Mouse (Mus musculus) cerebellum, adult 11-12 months (tissue): ENCODE data around the gene Cd300ld.
"Not testable (repeated sequence)": the region's sequence is repeated elsewhere in the genome, so short reads cannot be mapped to it uniquely, and the experiment has no call there.

ENCODE experiments used
- DNase-seq: peaks from one replicate; pipeline ENCODE4 v3.0.0; 2022

Gene Cd300ld

DNA sequence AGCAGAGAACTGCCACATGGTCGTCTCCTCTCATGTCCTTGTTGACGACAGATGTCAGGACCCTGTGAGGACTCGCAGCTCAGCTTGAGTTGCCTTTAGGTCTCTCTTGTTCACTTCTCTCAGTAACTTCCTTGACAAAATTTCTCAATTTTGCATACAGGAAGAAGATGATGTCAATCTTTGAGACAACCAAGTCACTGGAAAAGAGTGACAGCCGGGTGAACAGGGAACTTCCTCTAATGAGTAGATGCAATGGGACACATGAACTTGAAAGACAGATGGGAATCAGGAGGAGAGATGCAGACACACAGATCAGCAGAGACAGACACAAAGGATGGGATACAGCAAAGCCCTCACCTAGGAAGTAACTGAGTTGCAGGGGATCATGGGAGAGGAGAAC lies at the start of gene Cd300ld:
Gene Cd300ld (minus strand): TSS at position 130 of the 400 bp plus-strand sequence.
- DNase-seq = no peak

DNA sequence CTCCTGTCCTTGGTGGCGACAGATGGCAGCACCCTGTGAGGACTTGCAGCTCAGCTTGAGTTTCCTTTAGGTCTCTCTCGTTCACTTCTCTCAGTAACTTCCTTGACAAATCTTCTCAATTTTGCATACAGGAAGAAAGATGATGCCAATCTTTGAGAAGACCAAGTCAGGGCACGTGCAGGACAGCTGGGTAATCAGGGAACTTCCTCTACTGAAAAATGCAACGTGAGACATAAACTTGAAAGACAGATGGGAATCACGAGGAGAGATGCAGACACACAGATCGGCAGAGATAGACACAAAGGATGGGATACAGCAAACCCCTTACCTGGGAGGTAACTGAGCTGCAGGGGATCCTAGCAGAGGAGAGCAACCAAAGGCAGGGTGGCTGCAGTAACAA lies 47.9 kb upstream of the Cd300ld start, which contains the start of gene Cd300ld5:
Gene Cd300ld5 (minus strand): TSS at position 101 of the 400 bp plus-strand sequence.
- not testable (repeated sequence) for DNase-seq

DNA sequence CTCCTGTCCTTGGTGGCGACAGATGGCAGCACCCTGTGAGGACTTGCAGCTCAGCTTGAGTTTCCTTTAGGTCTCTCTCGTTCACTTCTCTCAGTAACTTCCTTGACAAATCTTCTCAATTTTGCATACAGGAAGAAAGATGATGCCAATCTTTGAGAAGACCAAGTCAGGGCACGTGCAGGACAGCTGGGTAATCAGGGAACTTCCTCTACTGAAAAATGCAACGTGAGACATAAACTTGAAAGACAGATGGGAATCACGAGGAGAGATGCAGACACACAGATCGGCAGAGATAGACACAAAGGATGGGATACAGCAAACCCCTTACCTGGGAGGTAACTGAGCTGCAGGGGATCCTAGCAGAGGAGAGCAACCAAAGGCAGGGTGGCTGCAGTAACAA lies 37.2 kb upstream of the Cd300ld start, which contains the start of gene Cd300ld4:
Gene Cd300ld4 (minus strand): TSS at position 101 of the 400 bp plus-strand sequence.
- not testable (repeated sequence) for DNase-seq

DNA sequence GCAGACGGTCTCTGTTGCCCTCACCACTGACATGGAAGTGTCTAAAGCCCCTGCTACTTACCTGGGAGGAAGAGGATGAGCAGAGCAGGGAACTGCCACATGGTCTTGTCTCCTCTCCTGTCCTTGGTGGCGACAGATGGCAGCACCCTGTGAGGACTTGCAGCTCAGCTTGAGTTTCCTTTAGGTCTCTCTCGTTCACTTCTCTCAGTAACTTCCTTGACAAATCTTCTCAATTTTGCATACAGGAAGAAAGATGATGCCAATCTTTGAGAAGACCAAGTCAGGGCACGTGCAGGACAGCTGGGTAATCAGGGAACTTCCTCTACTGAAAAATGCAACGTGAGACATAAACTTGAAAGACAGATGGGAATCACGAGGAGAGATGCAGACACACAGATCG lies 26.4 kb upstream of the Cd300ld start, which contains the start of gene Cd300ld2:
Gene Cd300ld2 (minus strand): TSS at position 101 of the 400 bp plus-strand sequence.
- not testable (repeated sequence) for DNase-seq

DNA sequence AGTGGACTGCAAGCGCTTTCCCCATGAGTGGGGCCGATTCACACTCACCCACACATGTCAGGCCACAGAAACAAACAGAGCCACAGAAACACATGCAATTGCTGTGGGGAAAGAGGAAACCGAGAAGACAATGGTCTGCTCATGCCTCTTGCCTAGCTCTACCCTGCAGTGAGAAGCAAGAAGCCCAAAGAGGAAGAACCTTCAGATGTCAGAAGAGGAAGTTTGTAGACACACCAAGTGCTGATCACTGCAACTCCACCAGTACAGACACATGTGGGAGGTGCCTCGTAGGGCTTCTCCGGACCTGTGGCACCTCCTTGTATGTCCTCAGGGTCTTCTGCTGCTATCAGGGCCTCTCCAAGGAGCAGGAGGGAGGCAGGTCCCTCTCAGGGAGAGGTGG lies 14.3 kb upstream of the Cd300ld start:
- no peak for DNase-seq

DNA sequence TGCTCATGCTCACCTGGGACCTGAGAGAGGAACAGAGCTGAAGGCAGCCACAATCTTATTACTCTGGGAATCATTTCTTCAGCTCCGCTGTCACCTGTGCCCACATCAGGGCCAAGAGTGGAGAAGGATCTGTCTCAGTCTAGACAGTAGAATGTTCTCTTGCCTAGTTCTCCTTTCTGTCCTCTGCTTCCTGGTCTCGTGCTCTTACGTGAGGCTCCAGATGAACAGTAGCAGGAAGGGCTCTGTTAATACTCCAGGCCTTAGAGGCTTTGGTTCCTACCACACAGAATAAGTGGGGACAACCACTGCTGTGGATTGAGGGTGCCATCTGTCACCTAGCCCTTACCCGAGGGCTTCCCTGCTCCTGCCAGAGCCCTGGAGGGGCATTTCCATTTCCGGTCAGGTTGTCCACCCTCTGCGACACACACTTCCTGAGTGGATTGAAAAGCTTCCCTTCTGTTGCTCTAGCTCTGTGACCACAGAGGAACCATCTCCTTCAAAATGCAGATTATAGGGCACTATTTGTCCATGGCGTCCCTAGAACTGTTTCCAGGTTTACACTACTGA lies 11.8 kb upstream of the Cd300ld start, which contains the start of gene Cd300c2:
Gene Cd300c2 (minus strand): TSS at position 407 of the 567 bp plus-strand sequence.
- peak; percentile 51 for DNase-seq

DNA sequence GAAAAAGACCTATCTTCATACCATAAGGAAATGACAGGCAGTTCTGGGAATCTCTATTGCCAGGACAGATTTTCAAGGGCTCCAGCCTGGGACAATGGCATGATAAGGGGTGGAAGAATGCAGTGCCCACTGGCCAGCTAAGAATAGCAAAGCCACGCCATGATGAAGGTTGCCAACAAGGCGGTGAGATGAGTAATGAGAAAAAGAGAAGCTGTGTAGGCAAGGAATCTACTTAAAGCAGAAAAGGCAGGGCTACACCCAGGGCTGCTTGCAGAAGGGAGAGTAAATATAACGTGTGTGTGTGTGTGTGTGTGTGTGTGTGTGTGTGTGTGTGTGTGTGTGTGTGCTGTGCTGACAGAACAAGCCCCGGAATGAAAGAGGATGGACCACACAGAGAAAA lies 7.9 kb downstream of the Cd300ld start:
- DNase-seq = no peak

DNA sequence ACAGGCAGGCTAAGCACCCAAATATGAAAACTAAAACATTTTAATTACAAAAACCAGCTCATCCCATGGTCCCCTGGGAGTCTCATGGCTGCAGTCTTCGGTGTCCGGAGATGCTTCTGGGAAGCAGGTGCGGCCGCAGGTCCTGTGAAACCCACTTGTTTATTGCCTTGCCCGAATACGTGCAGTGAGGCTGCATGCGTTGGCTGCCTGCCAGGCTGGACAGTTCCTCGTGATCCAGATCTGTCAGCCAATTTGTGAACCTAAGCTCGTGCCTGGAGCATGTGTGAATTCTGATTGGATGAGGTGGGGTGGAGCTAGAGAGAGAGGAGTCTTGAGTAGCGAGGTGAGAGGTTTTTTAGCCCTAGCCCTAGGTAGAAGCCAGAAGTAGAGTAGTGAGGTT lies 17.0 kb downstream of the Cd300ld start:
- no peak for DNase-seq

DNA sequence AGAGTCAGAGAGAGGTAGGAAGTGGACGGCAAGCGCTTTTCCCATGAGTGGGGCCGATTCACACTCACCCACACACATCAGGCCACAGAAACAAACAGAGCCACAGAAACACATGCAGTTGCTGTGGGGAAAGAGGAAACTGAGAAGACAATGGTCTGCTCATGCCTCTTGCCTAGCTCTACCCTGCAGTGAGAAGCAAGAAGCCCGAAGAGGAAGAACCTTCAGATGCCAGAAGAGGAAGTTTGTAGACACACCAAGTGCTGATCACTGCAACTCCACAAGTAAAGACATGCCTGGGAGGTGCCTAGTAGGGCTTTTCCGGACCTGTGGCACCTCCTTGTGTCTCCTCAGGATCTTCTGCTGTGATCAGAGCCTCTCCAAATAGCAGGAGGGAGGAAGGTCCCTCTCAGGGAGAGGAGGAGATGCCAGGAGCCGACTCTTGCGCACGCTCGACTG lies 20.9 kb downstream of the Cd300ld start, which contains the start of gene Cd300c:
Gene Cd300c (minus strand): TSS at position 406 of the 456 bp plus-strand sequence.
- no peak for DNase-seq

DNA sequence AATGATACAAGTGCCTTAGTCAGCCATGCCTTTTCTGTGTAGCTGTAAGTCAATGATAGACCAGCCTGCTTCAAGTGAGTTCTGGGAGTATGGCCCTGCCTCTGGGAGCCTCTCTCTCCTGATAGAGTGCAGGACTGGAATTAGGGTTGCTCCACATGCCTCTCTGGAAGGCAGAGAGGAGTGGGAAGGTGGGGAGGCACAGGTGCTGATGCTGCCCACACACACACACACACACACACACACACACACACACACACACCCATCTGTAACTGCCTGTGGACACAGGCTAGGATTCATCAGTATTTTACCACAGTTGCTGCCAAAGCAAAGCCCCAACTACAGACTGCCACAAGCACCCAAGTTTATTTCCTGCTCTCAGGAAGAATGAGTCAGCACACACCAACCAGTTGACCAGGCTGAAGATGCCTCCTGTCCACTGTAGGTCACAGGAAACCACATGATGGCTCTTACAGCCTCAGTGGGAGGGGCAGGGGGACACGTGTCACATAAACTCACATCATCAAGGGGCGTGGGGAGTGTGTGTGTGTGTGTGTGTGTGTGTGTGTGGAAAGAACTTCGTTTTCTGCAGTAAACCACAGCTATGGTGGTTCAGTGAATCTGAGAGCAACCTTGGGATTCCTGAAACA lies 24.4 kb downstream of the Cd300ld start:
- no peak for DNase-seq

DNA sequence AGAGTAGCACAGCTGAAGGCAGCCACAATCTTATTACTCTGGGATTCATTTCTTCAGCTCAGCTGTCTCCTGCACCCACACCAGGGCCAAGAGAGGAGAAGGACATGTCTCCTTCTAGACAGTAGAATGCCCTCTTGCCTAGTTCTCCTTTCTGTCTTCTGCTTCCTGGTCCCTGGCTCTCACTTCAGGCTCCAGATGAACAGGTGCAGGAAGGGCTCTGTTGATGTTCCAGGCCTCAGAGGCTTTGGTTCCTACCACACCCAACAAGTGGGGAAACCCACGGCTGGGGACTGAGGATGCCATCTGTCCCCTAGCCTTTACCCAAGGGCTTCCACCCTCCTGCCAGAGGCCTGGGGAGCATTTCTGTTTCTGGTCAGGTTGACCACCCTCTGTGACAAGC lies 29.4 kb downstream of the Cd300ld start:
- DNase-seq = peak; percentile 15

DNA sequence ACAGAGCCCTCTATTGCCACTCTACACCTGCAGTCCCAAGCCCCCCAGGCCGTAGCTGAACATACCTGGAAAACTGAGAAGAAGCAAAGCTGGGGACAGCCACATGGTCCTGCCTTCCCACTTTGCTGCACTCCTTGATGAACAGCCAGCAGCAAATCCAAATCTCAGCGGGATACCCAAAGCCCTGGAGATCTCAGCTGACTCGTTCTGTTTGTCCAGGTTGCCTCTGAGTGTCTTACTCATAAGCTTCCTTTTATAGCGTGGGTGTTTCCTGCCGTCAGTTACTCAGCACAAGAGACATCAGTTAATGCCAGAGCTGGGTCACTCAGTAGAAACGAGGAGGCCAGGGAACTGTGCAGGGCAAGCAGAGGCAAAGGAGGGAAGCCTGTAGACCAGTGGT lies 55.6 kb downstream of the Cd300ld start, which contains the start of gene Cd300lb:
Gene Cd300lb (minus strand): TSS at position 243 of the 400 bp plus-strand sequence.
- peak; percentile 29 for DNase-seq

DNA sequence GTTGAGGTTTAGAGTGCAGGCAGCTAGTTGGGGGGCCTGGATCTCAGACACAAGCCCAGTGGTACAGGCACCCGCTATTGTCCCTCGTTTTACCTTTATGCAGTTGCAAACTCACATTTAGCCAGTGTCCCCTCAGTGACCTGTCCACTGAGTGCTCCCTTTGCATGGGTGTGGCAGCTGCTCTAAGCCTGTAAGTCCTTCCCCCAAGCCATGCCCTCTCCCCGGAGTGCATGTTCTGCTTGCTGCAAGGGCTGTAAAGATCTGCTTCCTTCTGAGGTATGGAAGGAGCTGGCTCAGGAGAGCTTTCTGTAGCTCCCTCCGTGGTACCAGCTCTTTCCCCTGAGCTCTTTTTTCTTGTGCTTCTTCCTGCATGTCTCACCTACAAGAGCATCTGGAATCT lies 56.1 kb downstream of the Cd300ld start:
- DNase-seq = no peak
